Mouse (Mus musculus): ENCODE measurements around the gene Mgst1. TPM values are rescaled to one million over a fixed set of nuclear protein-coding genes. Genes with fewer than 3 reads are reported as not detected.

Mgst1 gene
- polyA plus RNA-seq, 1 experiment: 181 TPM

GRCm38 (mm10) chr6:138140336-138140735 lies 220 bp downstream of the Mgst1 start:
- TF ChIP-seq POLR2A (IDR thresholded peaks at IDR 0.05; ENCODE audit: borderline replicate concordance, low read depth, low read length): no peak
- Histone ChIP-seq H3K4me1 (ENCODE audit: control insufficient read depth, insufficient read depth, low read length) (peaks cover 31% of the 10 kb centered on the region), H3K27ac (ENCODE audit: insufficient read depth, low read depth, low read length) (peak overlapping the region; percentile 91), H3K4me3 (ENCODE audit: insufficient read depth, low read length) (peak overlapping the region; percentile 81)

- peak overlapping the region; percentile 81 for H3K4me3 ChIP-seq (ENCODE audit: insufficient read depth, low read length)
- peaks cover 33% of the 10 kb centered on the region for H3K4me1 ChIP-seq (ENCODE audit: control insufficient read depth, insufficient read depth, low read length)
- H3K27ac ChIP-seq (ENCODE audit: insufficient read depth, low read depth, low read length): peak overlapping the region; percentile 91
- TF ChIP-seq CTCF (IDR thresholded peaks at IDR 0.05; ENCODE audit: low read depth, low read length) (no peak), POLR2A (IDR thresholded peaks at IDR 0.05; ENCODE audit: borderline replicate concordance, low read depth, low read length) (0 out of 2 replicates have a peak, but pooled peaks have one; percentile 52)
Measured at GRCm38 (mm10) chr6:138141111-138141592, 1.0 kb downstream of the Mgst1 start.

GRCm38 (mm10) chr6:138142604-138143003 lies 2.5 kb downstream of the Mgst1 start:
- Histone ChIP-seq H3K4me3 (ENCODE audit: insufficient read depth, low read length) (no peak overlapping the region; the same call in 1 of the 2 replicates), H3K4me1 (ENCODE audit: control insufficient read depth, insufficient read depth, low read length) (peaks cover 33% of the 10 kb centered on the region), H3K27ac (ENCODE audit: insufficient read depth, low read depth, low read length) (no peak overlapping the region)
- no peak for TF ChIP-seq POLR2A (IDR thresholded peaks at IDR 0.05; ENCODE audit: borderline replicate concordance, low read depth, low read length)
- TF ChIP-seq CTCF (IDR thresholded peaks at IDR 0.05; ENCODE audit: low read depth, low read length): no peak

- no peak overlapping the region for H3K4me3 ChIP-seq (ENCODE audit: insufficient read depth, low read length)
- no peak overlapping the region for H3K27ac ChIP-seq (ENCODE audit: insufficient read depth, low read depth, low read length)
- TF ChIP-seq CTCF (IDR thresholded peaks at IDR 0.05; ENCODE audit: low read depth, low read length) (no peak), POLR2A (IDR thresholded peaks at IDR 0.05; ENCODE audit: borderline replicate concordance, low read depth, low read length) (no peak)
- peaks cover 33% of the 10 kb centered on the region for H3K4me1 ChIP-seq (ENCODE audit: control insufficient read depth, insufficient read depth, low read length)
Measured at GRCm38 (mm10) chr6:138143450-138143849, 3.3 kb downstream of the Mgst1 start.

- Histone ChIP-seq H3K27ac (ENCODE audit: insufficient read depth, low read depth, low read length) (no peak overlapping the region), H3K4me1 (ENCODE audit: control insufficient read depth, insufficient read depth, low read length) (no peaks in the 10 kb centered on the region), H3K4me3 (ENCODE audit: insufficient read depth, low read length) (no peak overlapping the region)
- no peak for TF ChIP-seq POLR2A (IDR thresholded peaks at IDR 0.05; ENCODE audit: borderline replicate concordance, low read depth, low read length)
- TF ChIP-seq CTCF (IDR thresholded peaks at IDR 0.05; ENCODE audit: low read depth, low read length): peak; percentile 97
Measured at GRCm38 (mm10) chr6:138153111-138153510, 13.0 kb downstream of the Mgst1 start.

GRCm38 (mm10) chr6:138163920-138164319 lies 23.8 kb downstream of the Mgst1 start:
- Histone ChIP-seq H3K27ac (ENCODE audit: insufficient read depth, low read depth, low read length) (no peak overlapping the region), H3K4me1 (ENCODE audit: control insufficient read depth, insufficient read depth, low read length) (no peaks in the 10 kb centered on the region), H3K4me3 (ENCODE audit: insufficient read depth, low read length) (no peak overlapping the region)
- TF ChIP-seq POLR2A (IDR thresholded peaks at IDR 0.05; ENCODE audit: borderline replicate concordance, low read depth, low read length): no peak
- no peak for TF ChIP-seq CTCF (IDR thresholded peaks at IDR 0.05; ENCODE audit: low read depth, low read length)

- H3K27ac ChIP-seq (ENCODE audit: insufficient read depth, low read depth, low read length): no peak overlapping the region
- no peak overlapping the region for H3K4me3 ChIP-seq (ENCODE audit: insufficient read depth, low read length)
- H3K4me1 ChIP-seq (ENCODE audit: control insufficient read depth, insufficient read depth, low read length): no peaks in the 10 kb centered on the region
- no peak for TF ChIP-seq POLR2A (IDR thresholded peaks at IDR 0.05; ENCODE audit: borderline replicate concordance, low read depth, low read length)
- TF ChIP-seq CTCF (IDR thresholded peaks at IDR 0.05; ENCODE audit: low read depth, low read length): no peak
Measured at GRCm38 (mm10) chr6:138171480-138172224, 31.5 kb downstream of the Mgst1 start.

Other genes starting within 250 kb of the Mgst1 start
- not detected in 2 replicates for gene Slc15a5, start 60.4 kb upstream of the Mgst1 start, polyA plus RNA-seq (2012; ENCODE audit: insufficient read depth, insufficient read length, missing spikeins)

All from bone marrow macrophage, adult 2 months (primary cell).